Mouse (Mus musculus): Measurements from ENCODE around the gene Dusp12.

- TF ChIP-seq CTCF (conservative IDR thresholded peaks at IDR 0.05; ENCODE audit: low read length) (no peak), POU5F1 (IDR thresholded peaks at IDR 0.05; ENCODE audit: borderline replicate concordance, low read length) (no peak), NANOG (IDR thresholded peaks at IDR 0.05; ENCODE audit: borderline replicate concordance, low read length) (no peak)
Measured at GRCm38 (mm10) chr1:170932043-170932442, 46.7 kb upstream of the Dusp12 start.

All from E14TG2a.4 (cell line).